Mouse (Mus musculus) layer of hippocampus, postnatal 14 days (tissue): ENCODE results near the gene P2rx4. TPM values are rescaled to one million over a fixed set of nuclear protein-coding genes. Genes with fewer than 3 reads are reported as not detected.
"Not testable (repeated sequence)": the region's sequence is repeated elsewhere in the genome, so short reads cannot be mapped to it uniquely, and the experiment has no call there.

Experiments
- DNase-seq, 2 experiments: peaks; one replicate each; pipeline ENCODE4 v3.0.0; 2021 to 2022; ENCODE audit warnings: low spot score in 2 of 2, mixed read lengths in 1 of 2
- long read RNA-seq, 2 experiments: library from polyadenylated mRNA; stranded (forward); transcript quantifications; one replicate each; pipeline ENCODE4 v2.0.0; 2021
- total RNA-seq, 2 experiments: library from RNA; stranded (reverse); gene quantifications; 2 replicates each; pipeline ENCODE4 v1.2.3; 2021

Gene P2rx4
- total RNA-seq: 10 to 100 TPM; 11.0 to 11.4 TPM
- long read RNA-seq, experiment 1, transcript P2rx4-201 (12 exons, 2,702 nt): major isoform, 12 of 15 reads
- long read RNA-seq, experiment 1, partial matches to known transcripts: 1 of 15 reads
- long read RNA-seq, experiment 1, other reads (novel, unspliced or antisense): 2 of 15 reads
- long read RNA-seq, experiment 2, transcript P2rx4-201 (12 exons, 2,702 nt): major isoform, 22 of 29 reads
- long read RNA-seq, experiment 2, partial matches to known transcripts: 0 of 29 reads
- long read RNA-seq, experiment 2, other reads (novel, unspliced or antisense): 5 of 29 reads

DNA sequence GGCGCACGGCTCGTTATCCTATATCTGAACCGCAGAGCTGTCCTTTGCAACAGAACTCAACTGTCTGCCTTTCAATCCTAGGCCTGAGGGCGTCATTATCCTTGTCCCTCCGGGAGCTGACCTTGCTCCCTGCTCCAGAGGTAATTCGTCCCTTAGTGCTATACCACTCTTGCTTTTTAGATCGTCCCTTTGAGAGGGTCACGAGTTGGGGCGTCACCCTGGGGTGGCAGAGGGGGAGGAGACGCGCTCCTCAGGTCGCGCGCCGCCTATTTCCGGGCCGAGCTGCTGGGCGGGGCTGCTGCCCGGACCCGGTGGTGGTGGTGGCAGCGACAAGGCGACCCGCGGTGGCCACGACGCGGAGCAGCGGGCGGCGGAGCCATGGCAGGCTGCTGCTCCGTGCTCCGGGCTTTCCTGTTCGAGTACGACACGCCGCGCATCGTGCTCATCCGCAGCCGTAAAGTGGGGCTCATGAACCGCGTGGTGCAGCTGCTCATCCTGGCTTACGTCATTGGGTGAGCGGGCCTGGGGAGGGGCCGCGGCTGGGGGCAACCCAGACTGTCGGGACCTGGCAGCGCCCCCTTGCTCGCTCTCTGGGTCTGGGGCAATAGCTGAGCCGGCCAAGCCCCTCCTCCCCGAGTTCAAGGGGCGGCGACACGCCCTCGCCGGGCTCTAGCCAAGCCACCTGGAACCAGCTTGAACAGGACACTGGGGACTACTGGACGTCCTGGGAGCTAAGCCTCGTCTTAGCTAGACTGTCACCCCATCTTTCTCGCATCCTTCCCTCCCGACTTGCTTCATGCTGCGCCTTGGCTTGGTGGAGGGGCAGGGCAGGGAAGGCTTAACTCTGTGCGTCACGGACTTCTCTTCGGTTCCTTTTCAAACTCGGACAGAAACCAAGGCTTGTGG is at the start of gene P2rx4:
P2rx4 (plus strand) TSS at position 269 of the 906 bp plus-strand sequence.
- DNase-seq: peak; percentile 85 to 89

DNA sequence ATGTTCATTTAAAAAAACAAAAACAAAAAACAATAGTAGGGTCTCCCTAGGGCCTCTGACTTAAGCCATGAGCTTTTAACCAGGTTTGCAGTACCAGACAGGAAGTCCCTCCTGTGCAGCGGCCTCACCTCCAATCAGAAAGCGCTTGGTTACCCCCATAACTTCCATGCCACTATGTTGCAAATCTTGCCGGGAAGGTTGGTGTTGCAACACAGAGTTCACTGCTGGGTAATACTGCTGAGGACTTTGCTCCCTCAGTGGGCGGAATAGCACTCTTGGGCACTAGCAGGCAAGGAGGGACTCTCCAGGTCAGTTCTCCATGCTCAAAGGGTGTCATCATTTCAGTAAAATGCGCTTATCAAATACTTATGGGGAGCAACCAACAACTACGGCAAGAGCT is 44.8 kb upstream of the P2rx4 start:
- DNase-seq: no peak

DNA sequence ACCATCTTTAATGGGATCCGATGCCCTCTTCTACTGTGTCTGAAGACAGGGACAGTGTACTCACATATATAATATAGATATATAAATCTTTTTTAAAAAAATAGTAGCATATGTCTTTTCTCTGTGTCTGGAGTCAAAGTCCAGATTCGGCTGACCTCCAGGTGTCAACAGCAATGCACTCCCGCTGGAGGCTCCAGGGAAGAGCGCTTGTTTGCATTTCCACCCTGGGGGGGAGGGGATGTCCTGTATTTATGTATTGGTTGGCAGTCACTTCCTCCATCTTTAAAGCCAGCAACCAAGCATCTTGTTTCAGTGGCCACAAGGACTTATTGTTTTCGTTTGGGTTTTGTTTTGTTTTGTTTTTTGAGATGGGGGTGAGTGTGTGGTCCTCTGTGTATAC is 42.3 kb upstream of the P2rx4 start:
- DNase-seq: no peak

DNA sequence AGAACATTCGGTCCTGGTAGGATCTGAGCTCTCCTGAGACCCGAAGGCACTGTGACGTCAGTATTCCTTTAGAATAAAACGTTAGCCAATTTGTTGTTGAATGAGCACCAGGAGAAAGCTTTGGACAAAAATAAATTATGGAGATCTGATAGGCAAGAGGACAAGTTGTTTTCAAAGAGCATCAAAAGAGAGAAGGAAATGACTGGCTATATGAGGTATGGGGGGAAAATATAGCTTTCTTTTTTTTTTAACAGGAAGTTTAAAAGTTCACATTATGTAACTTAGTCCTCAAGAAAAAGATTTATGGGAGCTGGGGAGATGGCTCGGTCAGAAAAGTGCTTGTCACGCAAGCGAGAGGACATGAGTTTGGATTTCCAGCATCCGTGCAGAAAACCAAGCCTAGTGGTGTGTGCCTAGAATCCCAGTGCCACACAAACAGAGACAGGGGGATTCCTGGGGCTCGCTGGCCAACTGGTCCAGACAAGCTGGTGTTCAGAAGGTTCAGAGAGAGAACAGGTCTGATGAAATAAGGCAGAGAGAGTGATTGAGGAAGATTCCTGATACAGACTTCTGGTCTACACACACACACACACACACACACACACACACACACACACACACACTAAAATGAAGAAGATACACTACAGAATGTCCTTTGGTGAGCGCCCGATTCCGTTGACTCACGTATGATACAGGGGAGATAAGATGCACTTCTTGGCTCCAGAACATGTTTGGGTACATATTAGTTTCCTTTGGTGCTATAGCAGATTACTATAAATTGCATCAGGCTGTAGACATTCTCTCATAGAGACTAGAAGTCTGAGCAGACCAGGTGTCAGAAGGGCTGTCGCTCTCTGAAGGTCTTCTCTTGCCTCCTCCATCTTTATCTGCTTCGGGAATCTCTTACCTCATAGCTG is 38.1 kb upstream of the P2rx4 start:
- no peak for DNase-seq

DNA sequence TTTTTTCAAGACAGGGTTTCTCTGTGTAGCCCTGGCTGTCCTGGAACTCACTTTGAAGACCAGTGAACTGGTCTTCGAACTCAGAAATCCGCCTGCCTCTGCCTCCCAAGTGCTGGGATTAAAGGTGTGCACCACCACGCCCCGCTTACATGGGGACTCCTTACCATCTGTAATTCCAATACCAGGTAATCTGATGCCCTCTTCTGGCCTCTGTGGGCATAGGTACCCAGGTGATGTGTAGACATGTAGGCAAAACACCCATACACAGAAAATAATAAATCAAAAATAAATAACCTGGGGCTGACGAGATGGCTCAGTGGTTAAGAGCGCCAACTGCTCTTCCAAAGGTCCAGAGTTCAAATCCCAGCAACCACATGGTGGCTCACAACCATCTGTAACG is 35.7 kb upstream of the P2rx4 start:
- DNase-seq: not testable (repeated sequence)

DNA sequence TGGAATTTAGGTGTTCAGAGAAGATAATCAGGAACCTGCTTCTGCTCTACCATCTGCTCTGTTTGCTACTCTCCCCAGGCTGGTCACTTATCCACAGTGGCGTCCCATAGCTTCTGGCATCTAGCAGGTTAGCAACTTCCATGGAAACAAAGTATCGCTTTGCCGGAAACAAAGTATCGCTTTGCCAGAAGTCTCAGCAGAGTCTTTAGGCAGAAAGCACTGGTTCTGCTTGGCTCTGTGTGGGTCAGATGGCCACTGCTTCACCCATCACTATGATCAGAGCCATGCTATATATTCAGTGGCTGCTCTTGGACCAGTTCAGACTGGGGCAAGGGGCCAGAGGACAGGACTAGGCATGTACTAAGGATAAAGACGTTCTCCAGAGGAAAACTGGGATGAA is 35.0 kb upstream of the P2rx4 start:
- no peak for DNase-seq

DNA sequence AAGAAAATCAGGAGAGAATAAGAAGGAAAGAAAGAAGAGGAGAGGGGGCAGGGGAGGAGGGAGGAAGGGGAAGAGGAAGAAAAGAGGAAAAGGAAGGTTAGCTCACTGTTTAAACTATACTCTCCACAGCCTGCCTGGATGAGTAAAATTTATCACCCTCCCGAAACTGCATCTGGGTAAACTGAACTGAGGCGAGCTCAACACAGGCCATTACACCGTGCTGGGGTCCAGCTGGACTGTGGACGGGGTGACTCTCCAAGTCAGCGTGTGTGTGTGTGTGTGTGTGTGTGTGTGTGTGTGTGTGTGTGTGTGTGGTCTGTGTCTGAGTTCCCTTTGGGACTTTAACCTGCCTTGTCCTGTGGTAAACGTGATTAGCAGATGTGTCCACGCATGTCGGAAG is 31.3 kb upstream of the P2rx4 start:
- no peak for DNase-seq

DNA sequence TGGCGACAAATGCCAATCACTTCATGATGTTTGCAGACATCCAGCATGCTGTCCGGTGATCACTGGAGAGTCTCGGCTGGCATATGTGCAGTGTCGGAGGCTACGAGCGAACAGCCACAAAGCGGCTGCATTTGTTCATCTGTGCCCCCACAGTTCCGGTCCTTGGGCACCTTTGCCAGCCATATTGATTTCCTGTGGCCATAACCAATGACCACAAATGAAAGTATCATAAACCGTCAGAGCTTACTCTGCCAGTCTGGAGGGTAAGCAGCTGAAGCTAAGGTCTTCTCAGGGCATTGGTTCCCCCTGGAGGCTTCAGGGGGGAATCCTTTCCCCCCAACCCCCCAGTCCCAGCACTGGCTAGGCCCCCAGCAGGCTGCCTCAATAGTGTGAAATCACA is 29.4 kb upstream of the P2rx4 start:
- DNase-seq: no peak

DNA sequence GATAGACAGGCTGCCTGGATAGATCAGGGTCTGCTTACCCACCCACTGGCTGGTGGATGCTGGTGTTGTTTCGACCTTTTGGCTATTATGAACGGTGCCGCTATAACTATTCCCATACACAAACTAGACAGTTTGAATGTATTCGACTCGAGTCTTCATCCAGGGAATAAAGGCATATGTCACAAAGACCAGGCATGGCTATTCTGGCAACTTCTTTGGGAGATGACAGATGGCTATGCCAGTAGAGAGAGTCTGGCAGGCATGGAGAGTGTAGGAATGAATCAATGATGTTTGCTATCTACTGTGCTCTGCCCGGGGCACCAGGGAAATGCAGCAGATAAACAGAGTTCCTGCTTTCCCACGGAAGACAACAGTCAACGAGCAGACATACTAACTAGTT is 27.5 kb upstream of the P2rx4 start:
- peak; percentile 43 to 67 for DNase-seq

DNA sequence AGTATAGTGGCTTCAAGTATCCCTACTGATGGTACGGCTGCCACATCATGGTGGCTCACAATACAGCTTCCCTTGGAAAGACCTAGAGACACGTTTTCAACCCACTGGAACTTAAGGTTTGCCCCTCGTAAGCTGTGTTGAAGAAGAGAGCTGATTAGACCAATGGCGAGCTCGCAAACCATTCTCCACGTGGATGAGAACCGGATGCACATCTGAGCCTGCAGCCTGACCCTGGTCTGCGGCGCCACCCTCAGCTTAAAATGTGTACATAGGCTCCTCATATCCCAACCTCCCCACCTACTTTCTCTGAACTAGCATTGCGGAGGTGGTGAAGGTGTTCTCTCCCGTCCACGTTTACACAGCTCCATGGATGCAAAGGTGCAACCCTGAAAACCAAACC is 26.1 kb upstream of the P2rx4 start:
- DNase-seq: no peak

DNA sequence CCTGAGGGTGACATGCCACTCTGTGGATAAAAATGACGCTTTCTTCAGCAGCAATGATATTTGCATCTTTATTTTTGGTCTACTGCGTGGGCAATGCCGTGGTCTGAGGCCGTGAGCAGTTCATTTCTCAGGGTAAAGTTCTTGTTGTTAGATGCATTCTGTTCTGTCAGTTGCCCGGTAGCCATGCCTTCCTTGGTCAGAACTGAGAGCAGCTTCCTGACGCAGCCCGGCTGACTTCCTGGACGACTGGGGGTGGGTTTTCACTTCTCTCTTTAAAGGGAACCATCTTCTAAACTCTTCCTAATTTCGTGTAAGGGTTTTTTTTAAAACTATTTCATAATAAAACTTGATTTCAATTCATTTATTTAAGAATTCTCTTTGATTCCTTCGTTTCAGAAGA is 23.4 kb upstream of the P2rx4 start:
- DNase-seq: no peak

DNA sequence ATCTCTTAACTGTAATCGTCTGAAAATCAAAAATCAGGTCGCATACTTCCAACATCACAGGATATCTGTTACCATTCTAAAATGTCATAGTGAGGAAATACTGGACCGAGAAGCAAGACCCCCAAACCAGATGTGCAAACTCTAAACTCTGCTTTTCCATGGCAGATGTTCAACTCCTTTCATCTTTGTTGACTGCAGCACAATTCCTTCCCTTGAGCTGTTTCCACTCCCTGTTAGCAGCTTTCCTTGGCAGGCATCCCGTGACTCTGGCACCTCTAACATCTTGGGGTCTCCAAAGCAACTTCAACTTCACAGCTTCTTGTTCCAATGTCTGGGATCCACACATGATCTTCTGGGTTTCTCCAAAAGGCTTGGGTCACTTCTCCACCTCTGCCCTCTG is 20.0 kb upstream of the P2rx4 start:
- DNase-seq: no peak

DNA sequence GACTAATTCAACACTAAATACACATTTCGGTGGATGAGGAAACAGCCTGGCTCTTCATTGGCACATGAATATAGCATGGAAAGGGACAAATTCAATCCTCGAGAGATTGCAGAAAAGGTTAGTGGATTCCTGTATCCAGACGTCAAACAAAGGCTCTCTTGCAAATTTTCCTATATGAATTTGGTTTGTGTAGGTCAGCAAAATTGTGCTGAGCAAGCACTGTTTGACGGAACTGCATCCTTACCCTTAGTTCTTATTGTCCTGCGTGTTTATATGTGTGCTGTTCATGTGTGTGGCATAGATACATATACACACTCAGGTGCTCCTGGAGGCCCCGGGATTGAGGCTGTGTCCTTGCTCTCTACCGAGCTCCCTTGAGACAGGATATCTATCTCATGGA is 18.2 kb upstream of the P2rx4 start:
- DNase-seq: no peak

DNA sequence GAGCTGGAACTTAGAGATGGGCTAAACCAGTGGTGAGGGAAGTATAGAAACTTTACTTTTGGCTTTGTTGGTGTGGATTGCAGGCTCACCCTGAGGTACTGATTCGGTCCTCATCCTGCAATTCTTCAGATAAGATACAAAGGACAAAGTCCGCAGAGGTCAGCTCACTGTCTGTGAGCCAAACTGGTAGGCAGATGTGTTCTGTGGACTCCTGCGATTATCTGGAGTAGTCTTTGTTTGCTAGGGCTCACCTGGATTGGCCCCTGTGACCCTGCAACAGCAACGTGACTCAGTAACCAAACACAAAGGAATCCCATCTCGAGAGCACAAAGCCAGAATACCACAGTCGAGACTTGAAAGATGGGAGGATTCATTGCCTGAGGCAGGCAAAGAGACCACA is 16.9 kb upstream of the P2rx4 start:
- DNase-seq: no peak

DNA sequence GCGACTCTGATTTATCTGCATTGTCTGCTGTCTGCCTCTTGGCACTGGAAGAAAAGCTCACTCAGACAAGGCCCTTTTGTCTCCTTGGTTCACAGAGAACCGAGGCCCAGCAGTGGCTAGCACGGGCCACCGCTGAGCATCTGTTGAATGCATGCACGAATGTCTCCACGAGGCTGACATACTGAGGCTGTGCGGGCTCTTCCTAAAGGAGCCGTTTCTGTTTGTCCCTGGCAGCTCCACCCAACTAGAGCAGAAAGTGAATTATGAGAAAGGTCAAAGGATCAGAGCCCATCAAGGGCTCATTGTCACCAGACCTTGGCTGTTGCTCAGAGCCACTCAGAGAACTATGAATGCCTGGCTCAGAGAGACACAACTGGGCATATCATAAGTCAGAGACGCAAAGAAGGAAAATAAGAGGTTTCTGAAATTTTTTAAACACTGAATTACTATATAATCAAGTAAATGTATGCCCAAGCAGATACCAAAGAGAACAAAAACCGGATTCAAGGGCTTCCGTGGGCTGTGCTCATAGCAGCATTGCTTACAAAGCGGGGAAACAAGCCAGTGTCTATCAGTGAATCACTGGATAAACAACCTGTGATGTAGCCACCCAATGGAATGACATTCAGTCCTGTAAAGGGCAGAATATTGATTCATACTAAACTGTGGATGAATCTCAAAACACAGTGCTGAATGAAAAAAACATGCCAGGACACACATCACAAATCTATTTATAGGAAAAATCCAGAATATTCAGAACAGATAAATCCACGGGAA is 13.7 kb upstream of the P2rx4 start:
- DNase-seq: peak in 1 of 2 experiments; percentile 29

DNA sequence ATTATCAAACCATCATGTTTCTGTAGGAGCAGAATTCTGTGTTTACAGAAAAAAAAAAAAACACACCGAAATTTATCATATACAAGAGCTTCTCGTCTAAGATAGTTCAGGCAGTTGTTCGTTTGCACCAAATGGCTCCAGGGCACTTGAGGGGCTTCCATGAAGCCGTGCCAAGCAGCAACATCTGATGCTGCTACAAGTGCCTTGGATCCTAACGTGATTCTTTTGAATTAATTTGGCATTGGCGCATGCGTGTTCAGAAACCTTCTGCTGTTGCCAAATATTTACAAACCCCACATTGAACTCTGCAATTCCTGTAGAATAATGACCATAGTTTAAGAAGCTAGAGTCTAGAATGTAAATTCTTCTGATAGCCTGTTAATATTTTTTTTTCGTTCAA is 11.8 kb upstream of the P2rx4 start:
- peak in 1 of 2 experiments; percentile 20 for DNase-seq

DNA sequence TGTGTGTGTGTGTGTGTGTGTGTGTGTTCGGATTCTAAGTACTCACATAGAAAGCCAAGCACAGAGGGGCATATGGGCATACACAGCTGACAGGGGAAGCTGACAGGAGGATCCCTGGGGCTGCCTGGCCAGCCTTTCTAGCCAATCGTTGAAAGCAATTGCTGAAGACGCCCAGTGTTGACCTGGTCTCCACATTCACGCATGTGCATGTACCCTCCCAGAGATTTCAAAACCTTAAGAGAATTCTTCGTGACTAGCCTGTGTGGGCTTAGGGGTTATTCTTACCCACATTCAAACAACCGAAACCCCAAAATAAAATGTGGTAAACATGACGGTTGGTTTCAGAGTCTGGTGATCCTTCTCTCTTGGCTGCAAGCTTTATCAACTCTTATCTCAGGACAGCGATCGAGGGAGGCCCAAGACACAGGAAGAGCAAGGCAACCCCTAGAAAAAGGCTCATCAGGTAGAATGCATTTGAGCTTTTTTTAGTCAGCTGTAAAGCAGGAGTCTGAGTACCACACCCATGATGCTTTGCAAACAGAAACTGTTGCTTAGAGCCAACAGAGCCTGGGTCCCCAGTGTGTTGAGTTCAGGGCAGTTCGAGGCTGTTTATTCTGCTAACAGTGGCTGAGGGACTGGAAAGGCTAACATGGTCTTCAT is 9.2 kb upstream of the P2rx4 start:
- no peak for DNase-seq

DNA sequence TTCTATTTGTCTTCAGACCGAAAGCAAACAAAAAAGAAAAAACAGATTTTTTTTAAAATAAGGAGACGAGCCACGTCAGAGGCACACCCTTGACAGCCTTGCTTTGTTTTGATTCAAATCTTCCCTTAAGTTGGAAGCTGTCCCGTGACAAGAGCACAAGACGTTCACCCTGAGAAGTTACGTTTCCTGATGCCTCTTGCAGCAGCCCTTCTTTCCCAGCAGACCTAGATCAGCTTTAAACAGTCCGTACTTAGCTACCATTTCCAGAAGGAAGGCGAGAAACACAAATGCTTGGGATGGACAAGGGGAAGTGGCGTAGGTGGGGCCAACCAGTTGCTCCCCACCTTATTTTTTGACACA is 8.7 kb upstream of the P2rx4 start:
- no peak for DNase-seq

DNA sequence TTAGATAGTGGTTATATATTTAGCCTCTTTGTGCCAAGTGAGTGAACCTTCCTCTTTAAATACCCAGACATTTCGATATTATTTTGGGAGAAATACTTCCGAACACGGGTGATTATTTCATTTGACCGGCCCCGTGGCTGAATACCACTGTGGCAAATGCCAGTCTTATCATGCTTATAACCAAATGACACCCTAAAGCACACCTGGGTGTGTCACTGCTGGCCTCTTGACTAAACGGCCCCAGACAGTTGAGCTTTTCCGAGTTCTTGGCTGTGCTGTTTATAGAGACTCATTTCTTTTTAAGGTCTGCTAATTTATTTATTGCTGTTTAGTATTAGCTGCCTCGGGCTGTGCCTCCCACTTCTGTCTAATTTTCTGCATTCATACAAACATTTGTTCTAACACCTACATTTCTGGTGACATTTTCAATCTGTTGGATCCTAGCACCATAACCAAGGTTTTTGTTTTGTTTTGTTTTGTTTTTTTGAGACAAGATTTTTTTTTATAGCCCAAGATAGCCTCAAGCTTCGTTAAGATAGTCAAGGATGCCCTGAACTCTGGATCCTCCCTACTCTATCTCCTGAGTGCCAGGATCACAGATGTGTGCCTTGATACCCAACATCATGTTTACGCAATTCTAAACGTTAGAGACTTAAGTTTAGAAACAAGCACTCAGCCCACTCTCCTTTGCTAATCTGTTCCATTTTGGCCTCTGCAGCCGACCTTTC is 7.1 kb upstream of the P2rx4 start:
- DNase-seq: no peak

DNA sequence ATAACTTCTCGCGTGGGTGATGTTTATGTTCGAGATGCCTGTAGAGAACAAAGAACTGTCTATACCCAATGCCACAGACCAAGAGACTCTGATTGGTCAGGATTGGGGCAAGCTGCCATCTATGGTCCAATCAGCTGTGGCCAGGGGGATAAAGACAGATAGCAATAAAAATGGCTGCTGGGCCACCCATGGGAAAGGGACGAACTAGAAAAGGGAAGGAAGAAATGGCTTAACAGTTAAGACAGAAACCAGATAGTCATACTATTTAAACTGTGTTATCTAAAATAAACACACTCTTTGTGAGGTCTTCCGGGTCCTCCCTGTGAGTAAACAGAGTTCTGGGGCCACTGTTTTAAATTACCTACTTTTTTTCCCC is 6.5 kb upstream of the P2rx4 start:
- DNase-seq: no peak
